Mouse (Mus musculus) ES-E14 (cell line): ENCODE data around the gene Gcsam.

ENCODE experiments used
- ZC3H11A ChIP-seq: IDR thresholded peaks from 2 replicates; pipeline ENCODE4 v1.6.1; 2012; ENCODE audit warnings: low read depth, mild to moderate bottlenecking, inconsistent platforms, low read length, borderline replicate concordance
- ZNF384 ChIP-seq: IDR thresholded peaks from 2 replicates; pipeline ENCODE4 v1.6.1; 2012; ENCODE audit warnings: low read depth, low read length, inconsistent platforms

DNA sequence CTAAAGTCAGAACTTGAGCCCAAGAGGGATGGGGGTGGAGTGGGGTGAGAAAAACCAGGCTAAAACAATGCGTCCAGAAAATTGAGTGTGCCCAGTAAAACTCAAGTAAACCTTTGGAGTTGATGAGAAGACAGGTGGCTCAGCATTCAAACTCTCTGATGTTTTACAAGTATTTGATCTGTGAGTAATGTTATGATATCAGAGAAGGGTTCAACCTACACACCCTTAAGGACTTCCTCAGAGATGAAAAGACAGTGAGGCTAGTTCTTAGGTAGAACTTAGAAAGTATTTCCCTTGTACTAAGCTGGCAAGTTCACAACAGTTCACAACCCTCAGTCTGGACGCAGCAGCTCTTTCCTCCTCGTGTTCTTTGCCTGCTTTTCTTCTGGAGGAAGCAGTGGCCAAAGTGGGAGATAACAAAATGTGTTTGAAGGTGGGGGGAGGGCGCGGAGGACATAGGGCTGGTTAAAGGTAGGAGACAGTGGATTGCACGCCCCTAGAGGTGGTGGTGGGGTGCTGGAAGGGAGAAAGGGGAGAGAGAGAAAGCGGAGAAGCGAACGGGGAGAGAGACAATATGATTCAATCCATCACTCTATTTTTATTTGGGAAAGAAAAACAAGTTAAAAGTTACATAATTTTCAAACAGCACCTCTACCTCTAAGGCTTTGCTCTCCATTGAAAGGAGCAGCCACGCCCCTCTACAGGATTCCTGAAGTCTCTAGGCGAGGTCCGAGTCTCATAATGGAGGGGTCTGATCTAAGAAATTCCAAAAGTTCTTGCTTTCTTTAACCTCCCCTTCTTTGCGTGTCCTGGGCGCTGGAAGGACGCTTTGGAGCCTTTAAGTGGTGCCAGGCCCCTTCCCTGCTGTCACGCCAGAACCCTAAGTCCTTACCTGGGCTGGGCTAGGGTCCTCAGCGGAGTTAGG, 43.1 kb downstream of the Gcsam start:
- no peak for TF ChIP-seq ZNF384
- TF ChIP-seq ZC3H11A: no peak
